Mouse (Mus musculus): ENCODE measurements around the gene Apbb2. TPM values are rescaled to one million over a fixed set of nuclear protein-coding genes. Genes with fewer than 3 reads are reported as not detected.

Gene Apbb2
- total RNA-seq, 2 experiments from 2014 or later = 96.4 to 104 TPM

GRCm38 (mm10) chr5:66392861-66393529, 225.6 kb downstream of the Apbb2 start:
- peak; percentile 56 for DNase-seq
- intact Hi-C loops (cut with DNase I) = loop anchor here (10.0 kb wide), 1 partner anchor 92 kb away; no protein-coding TSS in a partner anchor

DNA sequence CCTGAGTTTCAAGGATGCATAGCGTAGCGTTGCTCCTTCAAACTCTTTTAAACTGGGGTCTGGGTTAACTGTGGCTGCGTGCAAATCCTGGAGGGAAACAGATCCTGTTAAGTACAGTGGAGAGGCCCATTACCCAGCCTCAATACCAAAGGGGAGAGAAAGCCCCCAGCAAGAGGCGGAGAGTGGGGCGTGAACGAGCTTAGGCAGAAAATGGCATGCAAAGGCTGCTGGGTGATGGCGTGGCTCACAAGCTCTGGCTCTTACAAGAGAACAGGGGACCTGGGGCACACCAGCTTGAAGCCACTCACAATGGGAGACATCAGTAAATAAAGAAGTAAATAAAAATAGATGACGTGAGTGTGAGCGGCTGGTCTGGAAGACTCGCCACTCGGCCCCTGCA, 226.8 kb downstream of the Apbb2 start:
- intact Hi-C loops (cut with DNase I) = loop anchor here (10.0 kb wide), 1 partner anchor 93 kb away; no protein-coding TSS in a partner anchor
- no peak for DNase-seq

GRCm38 (mm10) chr5:66391299-66391698, 227.3 kb downstream of the Apbb2 start:
- no peak for DNase-seq
- intact Hi-C loops (cut with DNase I) = loop anchor here (10.0 kb wide), 1 partner anchor 94 kb away; no protein-coding TSS in a partner anchor

DNA sequence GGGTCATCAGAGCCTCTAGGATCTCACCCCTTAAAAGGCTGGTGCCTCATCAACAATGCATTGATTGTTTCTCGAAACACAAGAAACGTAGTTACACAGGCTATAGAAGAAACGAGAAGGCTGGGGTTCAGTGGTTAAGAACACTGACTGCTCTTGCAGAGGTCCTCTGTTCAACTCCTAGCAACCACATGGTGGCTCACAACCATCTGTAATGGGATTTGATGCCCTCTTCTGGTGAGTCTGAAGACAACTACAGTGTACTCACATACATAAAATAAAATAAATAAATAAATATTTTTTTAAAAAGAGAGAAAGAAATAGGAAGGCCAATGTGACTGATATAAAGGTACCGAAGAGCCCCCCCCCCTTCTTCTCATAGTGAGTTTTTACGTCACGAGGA, 228.0 kb downstream of the Apbb2 start:
- DNase-seq = no peak
- intact Hi-C loops (cut with DNase I) = loop anchor here (10.0 kb wide), 1 partner anchor 94 kb away; no protein-coding TSS in a partner anchor

GRCm38 (mm10) chr5:66387481-66387880, 231.1 kb downstream of the Apbb2 start:
- no peak for DNase-seq
- intact Hi-C loops (cut with DNase I) = loop anchor here (2.0 kb wide), 2 partner anchors 231 to 289 kb away; partner anchors contain the start of genes Apbb2 and Uchl1

- DNase-seq = peak; percentile 68
- intact Hi-C loops (cut with DNase I) = loop anchor here (2.0 kb wide), 2 partner anchors 233 to 291 kb away; partner anchors contain the start of genes Apbb2 and Uchl1
Measured at GRCm38 (mm10) chr5:66385636-66386035, 232.9 kb downstream of the Apbb2 start.

- intact Hi-C loops (cut with DNase I) = no loop called here
- DNase-seq = peak; percentile 59
Measured at GRCm38 (mm10) chr5:66384806-66385446, 233.7 kb downstream of the Apbb2 start.

- DNase-seq = no peak
- intact Hi-C loops (cut with DNase I) = no loop called here
Measured at GRCm38 (mm10) chr5:66384114-66384513, 234.5 kb downstream of the Apbb2 start.

- no peak for DNase-seq
- intact Hi-C loops (cut with DNase I) = no loop called here
Measured at GRCm38 (mm10) chr5:66382111-66382510, 236.5 kb downstream of the Apbb2 start.

DNA sequence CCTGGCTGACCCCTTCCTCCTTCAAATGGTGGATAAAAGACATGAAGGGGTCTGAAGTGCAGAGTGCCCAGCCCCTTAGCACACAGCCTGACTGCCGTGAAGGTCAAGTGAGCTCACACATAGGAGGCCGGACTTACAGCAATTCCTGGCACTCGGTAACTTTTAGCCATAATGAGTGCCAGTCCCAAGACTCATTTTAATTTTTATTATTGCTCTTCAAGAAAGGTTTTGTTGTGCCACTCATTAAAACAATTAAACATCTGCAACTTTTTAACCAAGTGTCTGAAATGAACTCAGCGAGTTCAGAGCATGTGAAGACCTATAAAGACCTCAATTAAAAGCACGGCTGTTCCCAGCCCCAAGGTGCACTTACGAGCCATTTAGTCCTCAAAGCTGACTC, 239.6 kb downstream of the Apbb2 start:
- intact Hi-C loops (cut with DNase I) = loop anchor here (10.0 kb wide), 1 partner anchor 114 kb away; no protein-coding TSS in a partner anchor
- DNase-seq = no peak

DNA sequence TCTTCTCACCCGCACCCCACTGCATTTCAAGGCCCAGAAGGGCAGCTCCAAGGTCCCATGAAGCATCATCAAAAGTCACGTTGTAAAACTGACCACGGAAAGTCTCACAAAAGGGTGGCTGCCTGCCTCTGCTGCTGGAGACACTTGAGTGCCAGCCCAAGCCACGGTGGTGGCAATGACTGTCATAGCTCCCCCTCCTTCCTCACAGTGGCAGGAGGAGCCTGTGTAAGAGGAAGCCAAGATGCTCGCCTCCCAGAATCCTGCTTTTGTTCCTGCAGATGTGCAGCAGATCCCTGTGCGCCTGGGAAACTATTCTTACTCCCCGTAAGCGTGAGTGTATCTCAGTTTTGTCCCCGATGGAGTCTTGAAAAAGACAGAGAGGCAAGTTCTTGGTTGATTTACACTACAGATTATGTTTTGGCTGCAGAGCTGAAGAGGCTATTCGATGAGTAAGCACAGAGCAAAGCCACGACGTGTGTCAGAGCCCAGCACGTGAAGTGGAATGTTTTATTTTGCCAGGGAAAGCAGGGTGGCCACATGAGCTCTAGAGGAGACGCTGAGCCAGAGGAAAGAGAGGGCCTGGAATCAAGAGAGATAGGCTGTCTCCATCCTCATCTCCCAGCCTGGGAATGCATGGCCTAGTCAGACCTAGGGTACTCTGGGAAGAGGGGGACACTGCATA, 241.9 kb downstream of the Apbb2 start:
- intact Hi-C loops (cut with DNase I) = loop anchor here (10.0 kb wide), 1 partner anchor 112 kb away; no protein-coding TSS in a partner anchor
- no peak for DNase-seq

- intact Hi-C loops (cut with DNase I) = loop anchor here (10.0 kb wide), 1 partner anchor 110 kb away; no protein-coding TSS in a partner anchor
Measured at GRCm38 (mm10) chr5:66374413-66374812, 244.2 kb downstream of the Apbb2 start.

GRCm38 (mm10) chr5:66373515-66374164, 244.9 kb downstream of the Apbb2 start:
- intact Hi-C loops (cut with DNase I) = loop anchor here (10.0 kb wide), 1 partner anchor 109 kb away; no protein-coding TSS in a partner anchor
- DNase-seq = no peak

More at GRCm38 (mm10) chr5:66374413-66374812, 244.2 kb downstream of the Apbb2 start:
- DNase-seq = no peak

DNA sequence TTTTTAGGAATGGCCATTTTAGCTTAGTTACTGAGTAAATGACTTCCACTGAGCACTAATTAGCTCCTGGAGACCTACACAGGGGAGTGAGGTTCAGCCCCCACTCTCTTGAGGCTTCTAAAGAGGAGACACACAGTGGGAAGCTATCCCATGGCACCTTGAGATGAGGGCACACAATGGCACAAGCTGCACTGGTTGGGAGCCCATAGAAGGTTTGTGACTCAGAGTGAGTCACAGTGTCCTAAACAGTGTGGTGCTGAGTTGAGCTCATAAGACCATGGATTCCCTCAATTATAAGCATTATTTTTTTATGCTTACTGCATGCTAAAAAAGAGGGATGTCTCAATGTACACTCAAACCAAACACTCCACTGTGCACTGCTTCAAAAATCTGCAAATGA, 247.5 kb downstream of the Apbb2 start:
- DNase-seq = no peak

GRCm38 (mm10) chr5:66368966-66369365, 249.6 kb downstream of the Apbb2 start:
- peak; percentile 69 for DNase-seq
- intact Hi-C loops (cut with DNase I) = no loop called here

More for the DNA sequence above, 247.5 kb downstream of the Apbb2 start:
- intact Hi-C loops (cut with DNase I) = loop anchor here (10.0 kb wide), 1 partner anchor 106 kb away; no protein-coding TSS in a partner anchor

DNA sequence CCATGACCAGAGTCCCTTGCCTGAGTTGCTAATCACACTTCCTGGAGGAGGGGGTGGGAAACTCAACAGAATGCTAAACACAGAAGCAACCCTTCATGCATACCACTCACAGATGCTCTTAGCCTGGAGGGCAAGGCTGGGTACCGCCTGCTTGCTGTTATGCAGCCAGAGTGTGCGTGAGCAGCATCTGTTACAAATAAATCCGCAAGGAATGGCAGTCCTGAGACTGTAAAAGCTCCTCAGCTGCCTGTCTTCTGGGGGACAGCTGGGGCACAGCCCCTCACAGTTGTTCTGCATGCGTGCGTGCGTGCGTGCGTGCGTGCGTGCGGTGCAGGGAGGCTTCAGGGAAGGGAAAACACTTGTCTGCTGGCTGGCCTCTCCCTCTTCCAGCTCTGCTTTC, 250.9 kb downstream of the Apbb2 start:
- DNase-seq = peak; percentile 31
- intact Hi-C loops (cut with DNase I) = no loop called here

- no peak for DNase-seq
- intact Hi-C loops (cut with DNase I) = no loop called here
Measured at GRCm38 (mm10) chr5:66363274-66364261, 255.0 kb downstream of the Apbb2 start.

DNA sequence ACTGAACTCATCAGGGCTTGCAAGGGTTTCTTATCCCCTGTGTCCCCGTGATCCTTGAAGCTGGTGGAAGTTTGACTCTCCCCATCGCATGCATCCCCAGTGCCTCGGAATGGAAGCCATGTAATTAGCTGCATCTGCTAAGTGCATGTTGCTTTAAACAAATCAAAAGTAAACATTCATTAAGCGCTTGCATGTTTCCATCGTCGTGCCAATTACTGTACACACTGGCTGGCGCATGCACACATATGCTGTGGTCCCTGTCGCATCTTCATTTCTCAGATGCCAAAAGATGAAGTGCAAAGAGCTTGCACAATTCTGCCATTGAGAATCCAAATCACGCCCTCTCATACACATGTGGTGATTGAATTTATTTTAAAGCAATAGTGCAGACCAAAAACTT, 257.8 kb downstream of the Apbb2 start:
- DNase-seq = no peak
- intact Hi-C loops (cut with DNase I) = no loop called here

- no peak for DNase-seq
- intact Hi-C loops (cut with DNase I) = no loop called here
Measured at GRCm38 (mm10) chr5:66359742-66360423, 258.7 kb downstream of the Apbb2 start.
